Mouse (Mus musculus) myocyte (in vitro differentiated cells): ENCODE data around the gene Plcl2.
A peak's percentile ranks its signal among the peaks of the same experiment; 100 is the strongest.

Experiments used
- CEBPB ChIP-seq: IDR thresholded peaks from 2 replicates; pipeline ENCODE4 v1.6.1; 2011; ENCODE audit warnings: mild to moderate bottlenecking, moderate library complexity; ENCODE audit not compliant: poor library complexity, insufficient read depth, severe bottlenecking
- E2F4 ChIP-seq: IDR thresholded peaks from one replicate; pipeline ENCODE4 v1.6.1; 2011; ENCODE audit warnings: mild to moderate bottlenecking, control low read depth, moderate library complexity; ENCODE audit not compliant: insufficient read depth
- MAX ChIP-seq: IDR thresholded peaks from one replicate; pipeline ENCODE4 v1.6.1; 2011; ENCODE audit warnings: low read depth, mild to moderate bottlenecking, control low read depth
- MYOD1 ChIP-seq, 3 experiments: IDR thresholded peaks; one replicate each; pipeline ENCODE4 v1.6.1; 2011; ENCODE audit warnings: control low read depth in 2 of 3, low read depth in 2 of 3, mild to moderate bottlenecking in 2 of 3, moderate library complexity in 1 of 3; ENCODE audit not compliant: insufficient read length in 2 of 3, control insufficient read depth in 1 of 3
- MYOG ChIP-seq, 3 experiments: IDR thresholded peaks; one replicate each; pipeline ENCODE4 v1.6.1; 2011; ENCODE audit warnings: control low read depth in 2 of 3, low read depth in 2 of 3, mild to moderate bottlenecking in 2 of 3; ENCODE audit not compliant: insufficient read length in 2 of 3, control insufficient read depth in 1 of 3, insufficient read depth in 1 of 3
- POLR2A ChIP-seq: IDR thresholded peaks from one replicate; pipeline ENCODE4 v1.6.1; 2011; ENCODE audit warnings: low read depth, mild to moderate bottlenecking, control low read depth, moderate library complexity; ENCODE audit not compliant: insufficient read length
- POLR2AphosphoS2 ChIP-seq: IDR thresholded peaks from one replicate; pipeline ENCODE4 v1.6.1; 2011; ENCODE audit warnings: low read depth, control low read depth; ENCODE audit not compliant: insufficient read length
- SRF ChIP-seq: IDR thresholded peaks from one replicate; pipeline ENCODE4 v1.6.1; 2011; ENCODE audit warnings: low read depth; ENCODE audit not compliant: control insufficient read depth, insufficient read length
- TCF12 ChIP-seq: IDR thresholded peaks from one replicate; pipeline ENCODE4 v1.6.1; 2011; ENCODE audit warnings: mild to moderate bottlenecking, control low read depth; ENCODE audit not compliant: poor library complexity, insufficient read depth, severe bottlenecking
- TCF3 ChIP-seq: IDR thresholded peaks from one replicate; pipeline ENCODE4 v1.6.1; 2011; ENCODE audit warnings: low read depth, control low read depth; ENCODE audit not compliant: insufficient read length
- USF1 ChIP-seq: IDR thresholded peaks from one replicate; pipeline ENCODE4 v1.6.1; 2011; ENCODE audit warnings: low read depth, mild to moderate bottlenecking, control low read depth, moderate library complexity

DNA sequence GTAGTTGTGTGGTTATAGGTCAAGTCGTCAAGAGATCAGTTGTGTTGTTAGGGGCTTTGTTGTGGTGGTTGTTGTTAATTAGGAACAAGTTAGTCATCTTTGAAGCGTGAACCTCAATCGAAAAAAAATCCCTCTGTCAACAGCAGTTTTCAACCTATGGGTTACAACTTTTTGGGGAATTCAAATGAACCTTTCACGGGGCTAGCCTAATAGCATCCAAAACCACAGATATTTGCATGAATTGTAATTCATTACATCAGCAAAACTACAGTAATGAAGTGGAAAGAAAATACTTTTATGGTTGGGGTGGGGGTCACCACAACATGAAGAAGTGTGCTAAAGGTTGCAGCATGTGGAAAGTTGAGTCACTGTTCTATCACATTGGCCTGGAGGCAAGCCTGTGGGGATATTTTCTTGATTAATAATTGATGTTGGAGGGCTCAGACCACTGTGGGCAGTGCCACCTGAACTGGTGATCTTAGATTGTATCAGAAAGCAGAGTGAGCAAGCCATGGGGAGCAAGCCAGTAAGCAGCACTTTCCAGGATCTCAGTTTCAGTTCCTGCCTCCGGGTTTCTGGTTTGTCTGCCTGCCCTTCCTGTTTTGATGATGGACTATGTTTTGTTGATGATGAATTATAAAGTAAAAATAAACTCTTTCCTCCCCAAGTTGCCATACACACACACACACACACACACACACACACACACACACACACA is 61.6 kb downstream of the Plcl2 start:
- TF ChIP-seq E2F4 (no peak), MAX (no peak), POLR2A (no peak), TCF3 (no peak), CEBPB (0 out of 2 replicates have a peak, but pooled peaks have one; percentile 29), MYOD1 (IDR thresholded peaks at IDR 0.05; ENCODE audit: control insufficient read depth in 1 of 3, insufficient read length in 2 of 3, low read depth in 2 of 3) (no peak), SRF (no peak), TCF12 (no peak), POLR2AphosphoS2 (no peak), MYOG (IDR thresholded peaks at IDR 0.05; ENCODE audit: control insufficient read depth in 1 of 3, insufficient read depth in 1 of 3, insufficient read length in 2 of 3, low read depth in 2 of 3) (no peak), USF1 (no peak)
